Comparison of ENCODE assay signal across 9 mouse cellular contexts in genomic region chr8:121170626-121171552, GRCm38 (mm10). TPM values are rescaled to one million over a fixed set of nuclear protein-coding genes. Genes with fewer than 3 reads are reported as not detected.
DNase-seq lines count a peak whose midpoint lies in the region; ATAC-seq lines count a peak whose summit lies in the region.
"Had no signal": no experiment of that assay in that cellular context is flagged by ENCODE, and none has a peak within 500 bp of the region (broad histone marks: within the 10 kb centered on the region; RNA-seq: fewer than 3 reads in every experiment).

No protein-coding gene starts in this region.

- no peaks in the 10 kb centered on the region for H3K27me3 ChIP-seq in kidney, embryonic 14.5 days (ENCODE audit: control insufficient read depth, insufficient read depth, low read length)
- no peaks in the 10 kb centered on the region for H3K27me3 ChIP-seq in embryonic facial prominence, embryonic 11.5 days (ENCODE audit: control insufficient read depth, insufficient read depth, low read length)
- H3K27me3 ChIP-seq in forebrain, embryonic 11.5 days (ENCODE audit: control insufficient read depth, insufficient read depth, low read length) = no peaks in the 10 kb centered on the region
- H3K27me3 ChIP-seq: hindbrain, embryonic 15.5 days had no signal

- H3K9ac ChIP-seq in kidney, embryonic 14.5 days (ENCODE audit: low read depth, low read length) = no peak overlapping the region
- peak overlapping the region; percentile 28; the same call in 1 of the 2 replicates for H3K9ac ChIP-seq in embryonic facial prominence, embryonic 11.5 days (replicated peaks; ENCODE audit: low read length)
- no peak overlapping the region for H3K9ac ChIP-seq in forebrain, embryonic 11.5 days (ENCODE audit: low read length)
- H3K9ac ChIP-seq: hindbrain, embryonic 15.5 days had no signal

- no peaks in the 10 kb centered on the region for H3K36me3 ChIP-seq in kidney, embryonic 14.5 days (ENCODE audit: control insufficient read depth, insufficient read depth, low read length)
- H3K36me3 ChIP-seq in embryonic facial prominence, embryonic 11.5 days (replicated peaks; ENCODE audit: control insufficient read depth, insufficient read depth, low read depth, low read length) = no peaks in the 10 kb centered on the region
- no peaks in the 10 kb centered on the region for H3K36me3 ChIP-seq in forebrain, embryonic 11.5 days (ENCODE audit: control insufficient read depth, insufficient read depth, low read length)
- H3K36me3 ChIP-seq: hindbrain, embryonic 15.5 days had no signal

- DNase-seq in kidney, adult 18-20 months = peak; percentile 50
- DNase-seq in embryonic facial prominence, embryonic 11.5 days (ENCODE audit: low spot score) = no peak
- peak; percentile 73 for DNase-seq in heart, postnatal 4 days
- DNase-seq in left cerebral cortex, postnatal 4 days = peak; percentile 21
- peak; percentile 4 for DNase-seq in skeletal muscle tissue, adult 2 months (ENCODE audit: low read depth, low spot score)
- DNase-seq in forebrain, embryonic 11.5 days (ENCODE audit: low spot score) = no peak
- no peak for DNase-seq in Muller cell, postnatal 12 days (ENCODE audit: inconsistent ontology term)

- no peaks in the 10 kb centered on the region for H3K9me3 ChIP-seq in kidney, embryonic 14.5 days (ENCODE audit: control insufficient read depth, low read length)
- no peaks in the 10 kb centered on the region for H3K9me3 ChIP-seq in embryonic facial prominence, embryonic 11.5 days (replicated peaks; ENCODE audit: control insufficient read depth, low read length)
- no peaks in the 10 kb centered on the region for H3K9me3 ChIP-seq in forebrain, embryonic 11.5 days (ENCODE audit: control insufficient read depth, low read length)
- H3K9me3 ChIP-seq: hindbrain, embryonic 15.5 days had no signal

- WGBS in kidney, embryonic 14.5 days = 49% methylated on average over 27 of the region's 27 CpGs
- WGBS in embryonic facial prominence, embryonic 11.5 days = 53% methylated on average over 27 of the region's 27 CpGs
- WGBS in forebrain, embryonic 11.5 days = 76% methylated on average over 27 of the region's 27 CpGs

- intact Hi-C loops in left cerebral cortex, postnatal 4 days (cut with DNase I) = no loop called here

- H3K27ac ChIP-seq in kidney, embryonic 14.5 days (ENCODE audit: low read depth, low read length) = no peak overlapping the region
- H3K27ac ChIP-seq in embryonic facial prominence, embryonic 11.5 days (replicated peaks; ENCODE audit: low read depth, low read length) = peak overlapping the region; percentile 22; the same call in 1 of the 2 replicates
- no peak overlapping the region for H3K27ac ChIP-seq in forebrain, embryonic 11.5 days (ENCODE audit: low read depth, low read length)
- H3K27ac ChIP-seq: hindbrain, embryonic 15.5 days had no signal

- peaks cover 36% of the 10 kb centered on the region for H3K4me1 ChIP-seq in kidney, embryonic 14.5 days (ENCODE audit: control insufficient read depth, insufficient read depth, low read length)
- H3K4me1 ChIP-seq in embryonic facial prominence, embryonic 11.5 days (ENCODE audit: control insufficient read depth, insufficient read depth, low read length) = peaks cover 8% of the 10 kb centered on the region
- peaks cover 2% of the 10 kb centered on the region; the same call in 1 of the 2 replicates for H3K4me1 ChIP-seq in forebrain, embryonic 11.5 days (replicated peaks; ENCODE audit: control insufficient read depth, insufficient read depth, low read length)

- ATAC-seq in kidney, embryonic 14.5 days (ENCODE audit: low FRiP score, low TSS enrichment) = no peak
- no peak for ATAC-seq in embryonic facial prominence, embryonic 11.5 days (replicated peaks; ENCODE audit: insufficient number of reproducible peaks, low FRiP score, low TSS enrichment, low read depth)
- no peak for ATAC-seq in forebrain, embryonic 11.5 days (replicated peaks; ENCODE audit: low FRiP score)

- no peak overlapping the region for H3K4me2 ChIP-seq in kidney, embryonic 14.5 days (replicated peaks; ENCODE audit: low read depth, low read length)
- no peak overlapping the region for H3K4me2 ChIP-seq in embryonic facial prominence, embryonic 11.5 days (ENCODE audit: low read depth, low read length)
- H3K4me2 ChIP-seq in forebrain, embryonic 11.5 days (ENCODE audit: low read depth, low read length, severe bottlenecking) = no peak overlapping the region
- H3K4me2 ChIP-seq: hindbrain, embryonic 15.5 days had no signal

- no peak overlapping the region for H3K4me3 ChIP-seq in kidney, embryonic 14.5 days (ENCODE audit: low read length)
- no peak overlapping the region for H3K4me3 ChIP-seq in embryonic facial prominence, embryonic 11.5 days (ENCODE audit: low read depth, low read length)
- no peak overlapping the region for H3K4me3 ChIP-seq in forebrain, embryonic 11.5 days (ENCODE audit: low read depth, low read length)
- H3K4me3 ChIP-seq: hindbrain, embryonic 15.5 days had no signal

RNA-seq across cellular contexts. Expression of gene Foxl1, which starts 43.1 kb away (rescaled TPM):
- polyA plus RNA-seq in kidney, embryonic 14.5 days (2014; fragmentation: Nextera tagmentation; extraction: Ambion mirVana) = 6.6 and 7.1 TPM in 2 replicates
- polyA plus RNA-seq in embryonic facial prominence, embryonic 11.5 days (2014; fragmentation: Nextera tagmentation; extraction: Ambion mirVana) = 4.4 and 4.7 TPM in 2 replicates
- under 1 TPM; 0.56 to 0.60 TPM for total RNA-seq in heart, postnatal 4 days (2021)
- total RNA-seq in left cerebral cortex, postnatal 4 days (2021) = under 1 TPM in 1 of 2 experiments, not detected in 1; 0.18 TPM
- polyA plus RNA-seq in forebrain, embryonic 11.5 days (2014; fragmentation: Nextera tagmentation; extraction: Ambion mirVana) = 0.39 and 0.81 TPM in 2 replicates

RNA-seq across cellular contexts. Expression of gene Foxc2, which starts 54.9 kb away (rescaled TPM):
- polyA plus RNA-seq in kidney, embryonic 14.5 days (2014; fragmentation: Nextera tagmentation; extraction: Ambion mirVana) = 48.3 and 52.3 TPM in 2 replicates
- polyA plus RNA-seq in embryonic facial prominence, embryonic 11.5 days (2014; fragmentation: Nextera tagmentation; extraction: Ambion mirVana) = 15.1 and 15.7 TPM in 2 replicates
- 1 to 10 TPM; 8.7 to 8.9 TPM for total RNA-seq in heart, postnatal 4 days (2021)
- total RNA-seq in left cerebral cortex, postnatal 4 days (2021) = 1 to 10 TPM; 4.3 to 4.4 TPM
- 6.1 and 6.3 TPM in 2 replicates for polyA plus RNA-seq in forebrain, embryonic 11.5 days (2014; fragmentation: Nextera tagmentation; extraction: Ambion mirVana)

Comparison
In these comparisons a context has a peak if more than half of its experiments do, and no peak if none do; other contexts are left out.
1. DNase-seq: peak in kidney, adult 18-20 months (single experiment), heart, postnatal 4 days (single experiment), left cerebral cortex, postnatal 4 days (single experiment) and skeletal muscle tissue, adult 2 months (single experiment); none in embryonic facial prominence, embryonic 11.5 days (single experiment), forebrain, embryonic 11.5 days (single experiment) and Muller cell, postnatal 12 days (single experiment).